Mouse (Mus musculus) neural tube, embryonic 12.5 days (tissue): ENCODE results near the gene Nip7. TPM values are rescaled to one million over a fixed set of nuclear protein-coding genes. Genes with fewer than 3 reads are reported as not detected.

Source experiments
- ATAC-seq: fragments of 200-750 bp; cut with Nextera tagmentation; 2 replicates; pipeline ENCODE4 v1.8.0; 2017; ENCODE audit warnings: low read depth, mild to moderate bottlenecking, moderate TSS enrichment, moderate library complexity; ENCODE audit not compliant: low FRiP score
- H3K27ac ChIP-seq: fragments of 300-500 bp; sonication (generic); 2 replicates; pipeline ENCODE4 v1.5.1; 2016
- H3K27me3 ChIP-seq: fragments of 300-500 bp; sonication (generic); replicated peaks from 2 replicates; pipeline ENCODE4 v1.6.1; 2016; ENCODE audit warnings: mild to moderate bottlenecking
- H3K36me3 ChIP-seq: fragments of 300-500 bp; sonication (generic); 2 replicates; pipeline ENCODE4 v1.6.1; 2016; ENCODE audit warnings: mild to moderate bottlenecking
- H3K4me1 ChIP-seq: fragments of 300-500 bp; sonication (generic); 2 replicates; pipeline ENCODE4 v1.6.1; 2016
- H3K4me2 ChIP-seq: fragments of 300-500 bp; sonication (generic); replicated peaks from 2 replicates; pipeline ENCODE4 v1.6.1; 2016; ENCODE audit warnings: mild to moderate bottlenecking
- H3K4me3 ChIP-seq: fragments of 300-500 bp; sonication (generic); 2 replicates; pipeline ENCODE4 v1.5.1; 2016
- H3K9ac ChIP-seq: fragments of 300-500 bp; sonication (generic); 2 replicates; pipeline ENCODE4 v1.6.1; 2016; ENCODE audit warnings: mild to moderate bottlenecking
- H3K9me3 ChIP-seq: fragments of 300-500 bp; sonication (generic); 2 replicates; pipeline ENCODE4 v1.6.1; 2016; ENCODE audit warnings: mild to moderate bottlenecking
- WGBS: fragments of 180-500 bp; shearing (Covaris S2); methylation state at CpG from one replicate; pipeline ENCODE4 v1.1.7; 2016; 5-methylcytosine and 5-hydroxymethylcytosine counted together
- microRNA-seq: library from miRNA; unstranded; fragments of <30 nt; microRNA quantifications from one replicate; pipeline ENCODE4, GENCODE M21; 2017
- polyA plus RNA-seq: library from polyadenylated mRNA; unstranded; fragments of >200 nt; fragmentation: Nextera tagmentation; extraction: Ambion mirVana; gene quantifications from 2 replicates; pipeline ENCODE4 v1.2.1, GENCODE M21; 2016

Gene Nip7
- polyA plus RNA-seq, 1 experiment from 2014 or later: 67.4 TPM

DNA sequence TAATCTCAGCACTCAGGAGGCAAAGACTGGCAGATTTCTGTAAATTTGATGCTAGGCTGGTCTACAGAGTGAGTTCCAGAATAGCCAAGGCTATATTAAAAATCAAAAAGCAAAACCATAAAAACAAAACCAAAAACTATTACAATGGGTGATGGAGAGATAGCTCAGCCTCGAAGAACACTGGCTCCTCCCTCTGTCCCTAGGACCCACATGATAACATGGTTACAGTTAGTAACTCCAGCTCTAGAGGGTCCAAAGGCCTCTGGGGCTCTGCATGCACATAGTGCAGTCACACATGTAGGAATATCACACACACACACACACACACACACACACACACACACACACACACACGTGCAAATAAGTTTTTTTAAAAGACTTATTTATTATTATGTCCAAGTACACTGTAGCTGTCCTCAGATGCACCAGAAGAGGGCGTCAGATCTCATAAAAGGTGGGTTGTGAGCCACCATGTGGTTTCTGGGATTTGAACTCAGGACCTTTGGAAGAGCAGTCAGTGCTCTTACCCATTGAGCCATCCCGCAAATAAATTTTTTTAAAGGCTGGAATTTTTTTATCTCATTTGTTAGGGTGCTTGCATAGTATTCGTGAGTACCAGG, 53.2 kb downstream of the Nip7 start:
- Histone ChIP-seq H3K4me2 (no peak overlapping the region), H3K9ac (no peak overlapping the region), H3K4me3 (no peak overlapping the region), H3K4me1 (no peaks in the 10 kb centered on the region), H3K27me3 (no peaks in the 10 kb centered on the region), H3K36me3 (no peaks in the 10 kb centered on the region), H3K9me3 (no peaks in the 10 kb centered on the region), H3K27ac (no peak overlapping the region)
- WGBS: 78% methylated on average over 5 of the region's 5 CpGs
- no peak for ATAC-seq

Small RNAs within 50 kb of the gene (microRNA-seq; reads per million reads assigned to microRNA genes)
- gene Mir7075: 0.66 reads per million

Other genes with a start within 250 kb of the Nip7 start
- gene Has3, start 186.6 kb upstream of the Nip7 start, polyA plus RNA-seq: 0.23 and 0.27 TPM in 2 replicates
- 48.5 and 53.4 TPM in 2 replicates for gene Utp4, start 163.2 kb upstream of the Nip7 start, polyA plus RNA-seq
- 9.6 TPM in 2 replicates for gene Sntb2, start 121.1 kb upstream of the Nip7 start, polyA plus RNA-seq
- gene Vps4a, start 25.7 kb upstream of the Nip7 start, polyA plus RNA-seq: 107 and 109 TPM in 2 replicates
- 43.0 and 43.9 TPM in 2 replicates for gene Pdf, start 8.3 kb upstream of the Nip7 start, polyA plus RNA-seq
- gene Cog8, start 188 bp upstream of the Nip7 start, polyA plus RNA-seq: 47.1 and 51.3 TPM in 2 replicates
- not detected in 2 replicates for gene Tmed6, start 8.8 kb downstream of the Nip7 start, polyA plus RNA-seq
- gene Terf2, start 39.7 kb downstream of the Nip7 start, polyA plus RNA-seq: 20.6 and 21.3 TPM in 2 replicates
- 124 and 132 TPM in 2 replicates for gene Cyb5b, start 93.8 kb downstream of the Nip7 start, polyA plus RNA-seq
- 15.2 and 15.7 TPM in 2 replicates for gene Nfat5, start 236.6 kb downstream of the Nip7 start, polyA plus RNA-seq